Mouse (Mus musculus): ENCODE measurements at regions not wholly inside any gene's neighbourhood (a gene's known extent, or its start where the extent isn't known, plus 50 kb on each side); places are given as distances from the start of the nearest gene placed in this dataset.

DNA sequence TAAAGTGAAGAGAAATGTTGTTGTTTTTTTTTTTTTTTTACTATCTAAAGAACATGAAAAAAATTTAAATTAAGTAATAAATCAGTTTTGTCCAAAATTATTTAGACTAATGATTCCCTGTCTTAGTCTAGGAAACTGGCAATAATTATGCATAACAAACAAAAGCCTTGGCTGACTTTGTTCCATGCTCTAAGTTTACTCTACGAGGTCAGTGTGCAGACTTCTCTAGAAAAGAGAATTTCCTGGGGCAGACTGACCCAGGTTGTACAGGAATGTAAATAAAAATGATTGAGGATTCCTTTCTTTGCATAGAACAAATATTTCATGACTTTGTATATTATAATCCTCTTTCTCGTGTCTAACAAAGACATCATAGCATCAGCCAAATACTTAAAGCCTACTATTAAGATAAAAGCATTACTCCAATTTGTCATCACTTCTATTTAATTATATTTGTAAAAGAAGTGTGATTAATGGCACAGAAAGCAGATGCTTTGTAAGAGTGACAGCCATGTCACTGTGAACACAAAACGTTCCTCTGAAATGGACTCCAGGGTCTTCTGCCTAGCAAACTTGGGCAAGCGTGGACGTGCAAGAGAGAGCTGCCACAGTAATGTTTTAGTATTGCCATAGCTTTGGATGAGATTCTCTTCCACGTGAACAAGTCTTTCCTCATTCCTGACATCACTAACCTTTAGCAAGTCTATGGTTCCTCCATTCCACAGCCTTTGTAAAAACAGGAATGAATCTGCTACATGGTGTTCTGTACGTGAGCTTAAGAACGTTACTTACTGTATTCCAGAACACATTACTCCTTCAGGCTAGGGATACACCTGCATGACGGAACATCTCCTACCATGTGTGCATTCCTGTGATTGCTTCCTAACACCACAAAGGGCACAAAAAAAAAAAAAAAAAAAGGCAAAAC is 172.6 kb downstream of the Nrip1 start:
- no peak for TF ChIP-seq GATA1 (IDR thresholded peaks at IDR 0.05; ENCODE audit: low read length)
- TF ChIP-seq TAL1 (IDR thresholded peaks at IDR 0.05; ENCODE audit: low read length): no peak

Data from erythroblast, embryonic 14.5 days (primary cell).